Mouse (Mus musculus): ENCODE measurements around the gene Coro1b. TPM values are rescaled to one million over a fixed set of nuclear protein-coding genes. Genes with fewer than 3 reads are reported as not detected.

Gene Coro1b
- total RNA-seq, 2 experiments from 2014 or later: 82.0 to 88.5 TPM

- no peak for DNase-seq (ENCODE audit: low spot score in 2 of 2)
These were observed 36.9 kb downstream of the Coro1b start for GRCm38 (mm10) chr19:4184976-4185975.

- no peak for DNase-seq (ENCODE audit: low spot score in 2 of 2)
These were observed 38.9 kb downstream of the Coro1b start for GRCm38 (mm10) chr19:4187303-4187702.

- DNase-seq (ENCODE audit: low spot score in 2 of 2): no peak
These were observed 40.7 kb downstream of the Coro1b start for GRCm38 (mm10) chr19:4189051-4189620.

GRCm38 (mm10) chr19:4190831-4191334 lies 42.5 kb downstream of the Coro1b start, which contains the start of gene Tbc1d10c:
Tbc1d10c (minus strand) TSS chr19:4191284.
- DNase-seq (ENCODE audit: low spot score in 2 of 2): peak in 1 of 2 experiments; percentile 19

- peak; percentile 96 to 97 for DNase-seq (ENCODE audit: low spot score in 2 of 2)
These were observed 43.3 kb downstream of the Coro1b start, which contains the start of gene Ppp1ca for GRCm38 (mm10) chr19:4191528-4192250. Ppp1ca (plus strand) TSS chr19:4192065.

- DNase-seq (ENCODE audit: low spot score in 2 of 2): peak in 1 of 2 experiments; percentile 42
These were observed 44.0 kb downstream of the Coro1b start for GRCm38 (mm10) chr19:4192251-4192985.

- DNase-seq (ENCODE audit: low spot score in 2 of 2): no peak
These were observed 44.7 kb downstream of the Coro1b start for GRCm38 (mm10) chr19:4193129-4193528.

- peak in 1 of 2 experiments; percentile 18 for DNase-seq (ENCODE audit: low spot score in 2 of 2)
These were observed 45.8 kb downstream of the Coro1b start for GRCm38 (mm10) chr19:4194021-4194724.

- DNase-seq (ENCODE audit: low spot score in 2 of 2): peak in 1 of 2 experiments; percentile 48
These were observed 46.6 kb downstream of the Coro1b start for GRCm38 (mm10) chr19:4194776-4195650.

GRCm38 (mm10) chr19:4196048-4196447 lies 47.6 kb downstream of the Coro1b start:
- DNase-seq (ENCODE audit: low spot score in 2 of 2): no peak

GRCm38 (mm10) chr19:4196548-4196947 lies 48.1 kb downstream of the Coro1b start:
- DNase-seq (ENCODE audit: low spot score in 2 of 2): peak in 1 of 2 experiments; percentile 31

GRCm38 (mm10) chr19:4197180-4197579 lies 48.8 kb downstream of the Coro1b start:
- no peak for DNase-seq (ENCODE audit: low spot score in 2 of 2)

- DNase-seq (ENCODE audit: low spot score in 2 of 2): peak; percentile 91 to 94
These were observed 53.0 kb downstream of the Coro1b start, which contains the start of gene Rad9a for GRCm38 (mm10) chr19:4201291-4201909. Rad9a (minus strand) TSS chr19:4201662.

- no peak for DNase-seq (ENCODE audit: low spot score in 2 of 2)
These were observed 53.7 kb downstream of the Coro1b start for GRCm38 (mm10) chr19:4202149-4202548.

- no peak for DNase-seq (ENCODE audit: low spot score in 2 of 2)
These were observed 54.7 kb downstream of the Coro1b start for GRCm38 (mm10) chr19:4203148-4203547.

All from layer of hippocampus, postnatal 10 days (tissue).